Mouse (Mus musculus): ENCODE data around the gene Klhl4. TPM values are rescaled to one million over a fixed set of nuclear protein-coding genes. Genes with fewer than 3 reads are reported as not detected.

Klhl4 gene
- 1 to 10 TPM; 3.9 to 4.2 TPM for total RNA-seq (2021)
- long read RNA-seq, partial matches to known transcripts = 0 of 2 reads
- long read RNA-seq, other reads (novel, unspliced or antisense) = 0 of 2 reads

DNA sequence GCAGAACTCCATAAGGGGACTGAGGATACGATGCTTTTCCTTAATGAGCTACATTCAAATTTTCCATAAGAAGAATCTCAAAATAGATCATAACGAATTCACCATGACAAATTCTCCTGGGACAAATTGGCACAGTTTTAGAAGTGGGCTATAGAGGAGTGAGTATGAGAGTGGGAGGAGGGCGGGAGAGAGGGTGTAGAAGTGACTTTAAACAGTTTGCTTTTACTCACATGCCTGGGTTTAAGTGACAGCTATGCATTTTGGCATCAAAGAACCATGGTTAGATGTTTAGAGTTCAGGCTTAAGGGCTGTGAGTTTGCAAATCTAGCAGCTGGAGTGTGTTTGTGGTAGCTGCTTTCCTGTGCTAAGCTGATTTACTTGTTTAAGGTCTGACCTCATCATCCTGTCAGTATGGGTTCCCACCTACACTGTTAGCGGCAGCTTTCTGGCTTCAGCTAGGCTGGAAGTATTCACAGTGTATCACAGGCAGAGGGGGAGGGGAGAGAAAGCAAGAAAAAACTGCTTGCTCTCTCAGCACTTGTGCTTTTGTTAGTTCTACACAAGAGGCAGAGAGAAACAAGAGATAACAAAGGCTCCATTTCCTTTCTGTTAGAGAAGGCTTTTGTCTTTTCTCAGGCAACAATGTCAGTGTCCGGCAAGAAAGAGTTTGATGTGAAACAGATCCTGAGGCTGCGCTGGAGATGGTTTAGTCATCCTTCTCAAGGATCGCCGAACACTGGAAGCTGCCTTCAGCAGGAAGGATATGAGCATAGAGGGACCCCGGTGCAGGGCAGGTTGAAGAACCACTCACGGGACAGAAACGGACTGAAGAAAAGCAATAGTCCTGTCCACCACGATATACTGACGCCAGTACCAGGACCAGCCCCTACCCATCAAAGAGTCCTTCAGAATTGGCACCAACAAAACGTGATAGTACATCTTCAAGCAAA lies at the start of gene Klhl4:
Gene Klhl4, plus strand, starts transcription at position 552 of the 950 bp plus-strand sequence.
- peak; percentile 2 to 13 for DNase-seq (ENCODE audit: low spot score in 2 of 2)

DNA sequence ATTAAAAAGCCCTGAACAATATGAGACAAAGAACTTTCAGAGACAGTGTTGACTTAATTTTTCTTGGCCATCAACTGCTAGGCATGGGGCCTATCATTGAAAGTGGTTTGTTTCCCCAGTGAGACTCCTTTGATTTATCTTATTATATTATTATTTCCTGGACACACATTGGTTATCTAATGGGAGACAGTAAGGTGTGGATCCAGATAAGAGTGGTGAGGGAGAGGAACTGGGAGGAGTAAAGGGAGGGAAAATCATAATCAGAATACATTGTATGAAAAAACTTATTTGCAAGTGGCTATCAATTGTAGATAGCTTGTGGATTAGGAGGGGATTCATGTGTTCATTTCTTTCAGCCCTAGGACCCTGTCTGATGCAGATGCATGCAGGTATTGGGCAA lies 10.0 kb downstream of the Klhl4 start:
- DNase-seq (ENCODE audit: low spot score in 2 of 2) = no peak

DNA sequence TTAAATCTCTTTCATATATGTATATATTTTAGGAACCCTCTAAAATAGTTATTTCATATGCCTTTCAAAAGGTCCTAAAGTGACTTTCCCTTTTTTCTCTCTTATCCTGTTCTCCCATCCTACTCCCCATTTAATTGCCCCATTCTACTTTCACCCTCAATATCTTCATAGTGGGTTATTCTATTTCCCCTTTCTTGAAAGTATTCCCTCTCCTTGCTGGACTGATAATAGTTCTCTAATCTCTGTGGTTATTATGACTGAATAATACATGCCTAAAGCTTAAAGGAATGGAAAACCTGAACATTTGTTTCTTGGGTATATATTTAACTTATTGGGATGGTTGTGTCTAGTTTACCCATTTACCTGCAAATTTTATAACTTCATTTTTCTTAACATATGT lies 12.6 kb downstream of the Klhl4 start:
- DNase-seq (ENCODE audit: low spot score in 2 of 2) = no peak

DNA sequence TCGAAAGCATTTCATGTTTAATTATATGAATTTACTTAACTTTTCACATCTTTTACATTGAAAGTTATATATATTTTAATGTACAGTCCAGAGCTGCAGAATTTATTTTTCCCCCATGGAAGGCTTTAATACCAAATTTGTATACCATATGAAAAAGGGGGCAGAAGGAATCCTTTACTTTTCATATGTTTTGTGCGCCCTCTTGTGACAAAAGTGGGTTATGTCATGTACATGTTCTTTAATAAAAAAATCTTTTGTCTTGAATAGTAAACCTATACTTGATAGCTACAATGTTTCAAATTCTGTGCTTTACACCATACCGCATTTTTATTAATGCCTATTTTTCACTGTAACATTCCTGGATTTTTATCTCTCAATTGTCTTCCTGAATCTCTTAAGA lies 84.0 kb downstream of the Klhl4 start:
- no peak for DNase-seq (ENCODE audit: low spot score in 2 of 2)

DNA sequence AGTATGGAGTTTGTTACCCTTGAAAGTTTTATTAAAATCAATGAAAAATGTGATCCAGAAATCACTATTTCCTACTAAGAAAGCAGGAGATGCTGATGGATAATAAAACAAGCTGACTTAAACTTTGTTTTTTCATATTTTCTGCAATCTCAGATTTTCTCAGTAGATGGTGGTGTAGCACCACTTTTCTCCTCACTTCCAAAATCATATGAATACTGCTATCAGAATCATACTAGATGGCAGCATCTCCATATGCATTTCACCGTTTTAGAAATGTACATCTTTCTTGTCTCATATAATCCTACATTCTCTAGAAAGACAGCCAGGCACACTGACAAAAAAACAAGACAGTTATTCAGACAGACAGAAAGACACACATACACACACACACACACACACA lies 108.2 kb downstream of the Klhl4 start:
- DNase-seq (ENCODE audit: low spot score in 2 of 2) = no peak
